Mouse (Mus musculus) testis, postnatal 10 days (tissue): ENCODE measurements at regions not wholly inside any gene's neighbourhood (a gene's known extent, or its start where the extent isn't known, plus 50 kb on each side); places are given as distances from the start of the nearest gene placed in this dataset.

Experiments
- DNase-seq: peaks from one replicate; pipeline ENCODE4 v3.0.0; 2021; ENCODE audit warnings: low spot score

DNA sequence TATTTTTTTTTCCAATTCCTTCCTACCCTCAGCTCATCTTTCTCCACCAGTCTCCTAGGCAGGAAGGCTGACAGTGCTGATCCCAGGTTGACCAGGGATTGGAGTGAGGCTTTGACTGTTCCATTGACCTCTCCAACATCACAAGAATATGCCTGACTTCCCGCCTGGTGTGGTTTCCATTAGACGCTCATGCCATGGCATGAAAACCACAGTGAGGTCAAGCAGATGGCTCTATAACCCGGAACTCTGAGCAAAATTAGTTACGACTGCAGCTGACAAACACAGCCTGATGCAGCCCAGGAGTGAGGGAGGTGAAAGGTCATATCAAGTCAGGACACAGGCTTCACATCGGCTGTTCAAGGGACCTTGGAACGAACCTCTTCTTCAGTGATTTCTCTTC lies 153.6 kb downstream of the Snx19 start:
- DNase-seq, result no peak

DNA sequence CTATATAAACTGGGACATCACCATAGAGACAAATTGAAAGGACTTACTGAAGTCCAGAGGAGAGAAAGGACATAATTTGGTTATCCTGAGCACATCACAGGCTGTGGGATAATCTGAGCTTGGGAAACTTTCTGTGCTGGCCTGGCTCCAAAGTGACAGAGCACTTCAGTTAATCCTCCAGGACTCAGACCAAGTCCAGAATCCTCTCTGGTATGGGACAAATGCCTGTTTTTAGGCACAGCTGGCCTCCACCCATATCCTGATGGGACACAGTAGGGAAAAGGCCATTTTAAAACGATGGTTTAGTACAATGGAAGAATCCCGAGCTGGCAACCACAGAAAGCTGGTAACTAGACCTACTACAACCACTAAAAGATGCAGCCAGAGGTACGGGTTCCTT lies 151.3 kb downstream of the Snx19 start:
- no peak for DNase-seq

DNA sequence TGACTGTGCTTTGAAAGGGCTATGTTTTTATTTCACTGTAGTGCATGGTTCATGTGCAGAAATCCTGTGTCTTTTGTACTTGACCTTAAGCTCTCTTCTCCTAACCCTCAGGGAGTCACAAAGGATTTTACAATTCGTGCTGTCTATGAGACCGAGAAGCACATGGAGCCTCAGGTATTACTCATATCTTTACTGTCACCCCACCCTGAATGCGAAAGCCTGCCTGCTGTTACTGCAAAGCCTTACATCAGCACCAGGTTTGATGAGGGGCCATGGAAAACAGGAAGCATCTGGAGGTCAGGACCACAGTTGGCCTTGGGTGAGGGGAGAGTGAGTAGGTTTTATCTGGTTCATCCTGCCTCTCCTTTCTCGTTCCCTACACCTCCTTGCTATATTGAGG lies 150.3 kb downstream of the Snx19 start:
- no peak for DNase-seq

- DNase-seq, result no peak
Observed at GRCm38 (mm10) chr9:30575531-30575930, 148.6 kb downstream of the Snx19 start.

GRCm38 (mm10) chr9:30573294-30573693 lies 146.4 kb downstream of the Snx19 start:
- no peak for DNase-seq

DNA sequence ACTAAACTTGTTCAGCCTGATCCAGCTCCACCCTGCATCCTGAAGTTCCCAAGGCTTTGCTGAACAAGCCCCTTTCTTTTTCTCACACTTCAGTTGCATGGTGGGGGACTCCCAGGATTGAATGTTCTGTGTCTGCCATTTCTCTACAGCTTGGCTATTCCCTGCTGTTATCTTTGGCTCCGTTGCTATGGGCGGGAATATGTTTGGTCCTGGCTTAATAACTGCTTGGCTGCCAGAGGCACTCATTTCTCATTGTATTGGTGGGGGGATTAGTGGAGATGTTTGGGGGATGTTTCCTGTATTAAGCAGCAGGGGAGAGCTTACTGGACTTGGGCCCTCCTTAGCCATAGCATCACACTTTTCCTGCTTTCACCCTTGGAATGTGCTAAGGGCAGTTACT lies 144.1 kb downstream of the Snx19 start:
- no peak for DNase-seq

- DNase-seq, result no peak
Observed at GRCm38 (mm10) chr9:30564765-30565680, 138.1 kb downstream of the Snx19 start.

DNA sequence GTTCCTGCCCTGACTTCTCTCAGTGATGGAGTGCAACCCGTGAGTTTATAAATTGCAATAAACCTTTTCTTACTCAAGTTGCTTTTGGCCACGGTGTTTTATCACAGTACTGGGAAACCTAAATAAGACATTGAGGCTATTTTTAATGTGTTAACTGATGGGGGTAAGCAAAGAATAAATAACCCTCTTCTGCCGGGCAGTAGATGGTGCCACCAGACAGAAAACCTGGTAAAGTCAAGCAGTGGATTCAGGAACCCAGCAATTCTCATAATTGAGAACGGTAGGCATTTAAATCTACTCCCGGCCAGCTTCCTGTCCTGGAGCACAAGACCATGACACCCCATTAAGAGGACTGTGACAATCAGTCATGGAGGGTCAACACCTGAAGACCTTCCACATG lies 136.5 kb downstream of the Snx19 start:
- no peak for DNase-seq

GRCm38 (mm10) chr9:30554908-30555307 lies 128.0 kb downstream of the Snx19 start:
- no peak for DNase-seq

GRCm38 (mm10) chr9:30552721-30553120 lies 125.8 kb downstream of the Snx19 start:
- DNase-seq, result no peak

- DNase-seq, result no peak
Observed at GRCm38 (mm10) chr9:30549892-30550515, 123.1 kb downstream of the Snx19 start.

DNA sequence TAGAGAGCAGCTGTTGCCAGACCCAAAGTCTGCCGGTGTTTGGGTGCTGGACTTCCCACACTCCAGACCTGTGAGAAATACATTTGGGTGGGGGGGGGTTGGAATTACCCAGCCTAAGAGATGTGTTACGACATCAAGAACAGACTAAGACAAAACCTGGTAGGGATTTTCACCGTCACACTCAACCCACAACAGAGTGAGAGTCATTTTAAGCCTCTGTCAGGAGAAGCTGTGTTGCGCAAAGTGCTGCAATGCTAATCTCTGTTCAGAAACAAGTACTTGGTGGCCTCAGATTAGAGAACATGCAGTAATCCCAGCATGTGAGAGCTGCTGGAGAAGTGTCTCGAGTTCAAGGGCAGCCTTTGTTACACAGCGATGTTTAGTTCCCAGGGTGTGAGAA lies 113.0 kb downstream of the Snx19 start:
- no peak for DNase-seq

- no peak for DNase-seq
Observed at GRCm38 (mm10) chr9:30536508-30537100, 109.7 kb downstream of the Snx19 start.

- no peak for DNase-seq
Observed at GRCm38 (mm10) chr9:30534961-30535360, 108.1 kb downstream of the Snx19 start.

GRCm38 (mm10) chr9:30533780-30534343 lies 107.0 kb downstream of the Snx19 start:
- DNase-seq, result no peak

DNA sequence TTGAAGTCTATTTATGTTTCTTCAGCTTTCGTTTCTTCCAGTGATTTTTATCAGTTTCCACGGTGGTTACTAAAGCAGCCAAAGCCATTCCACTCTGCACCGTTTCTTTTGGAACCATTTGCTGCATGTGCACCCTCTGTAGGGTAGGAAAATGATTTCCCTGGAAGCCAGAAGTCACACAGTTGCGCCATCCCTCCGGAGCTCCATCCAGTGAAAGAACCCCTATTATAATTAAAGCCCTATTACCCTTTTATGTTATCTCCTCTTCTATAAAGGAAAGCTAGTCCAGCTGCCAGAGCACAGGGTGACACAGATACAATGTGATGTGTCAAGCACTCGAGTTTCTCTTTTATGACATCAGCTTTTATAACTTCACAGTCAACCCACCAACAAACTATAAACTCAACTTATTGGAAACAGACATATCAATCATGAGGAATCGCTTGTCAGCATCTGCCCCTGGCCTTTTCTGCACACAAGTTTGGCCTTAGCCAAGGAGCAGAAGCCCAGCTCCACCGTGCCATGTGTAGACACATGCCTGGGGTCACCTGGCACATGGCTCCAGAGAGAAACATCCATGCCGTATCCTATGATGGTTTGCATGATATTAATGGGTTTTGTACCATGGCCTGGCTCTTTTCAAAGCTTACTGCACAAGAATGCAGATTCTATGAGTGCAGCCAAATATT lies 106.3 kb downstream of the Snx19 start:
- no peak for DNase-seq

GRCm38 (mm10) chr9:30525086-30525485 lies 98.2 kb downstream of the Snx19 start:
- DNase-seq, result no peak

DNA sequence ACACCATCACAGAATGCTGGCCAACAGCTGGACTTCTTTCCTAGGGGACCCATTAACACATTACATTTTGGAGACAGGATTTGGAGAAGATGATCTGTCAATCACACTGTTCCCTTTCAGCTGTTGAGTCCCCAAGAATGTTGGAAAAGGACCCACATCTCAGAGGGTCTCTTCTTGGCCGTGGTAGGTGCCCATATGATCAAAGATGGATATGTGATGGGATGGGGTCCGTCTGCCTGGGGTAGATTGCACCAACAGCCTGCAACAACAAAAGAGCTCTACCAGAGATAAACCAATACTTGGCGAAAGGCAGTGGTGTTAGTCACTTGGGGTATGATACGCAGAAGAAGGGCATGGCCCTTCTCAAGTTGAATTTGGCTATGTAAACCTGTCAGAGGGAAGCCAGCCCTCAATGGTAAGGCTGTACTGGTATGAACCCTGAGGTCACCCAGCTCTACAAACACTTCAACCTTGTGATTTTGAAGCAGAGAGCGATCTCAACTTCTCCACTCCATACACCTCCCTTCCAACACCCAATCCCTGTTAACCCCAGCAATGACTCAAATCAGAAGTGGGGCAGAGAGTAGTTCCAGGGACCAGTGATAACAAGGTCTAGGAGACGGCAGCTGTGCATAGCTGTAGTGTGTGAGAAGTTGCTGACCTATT lies 97.6 kb downstream of the Snx19 start:
- no peak for DNase-seq

DNA sequence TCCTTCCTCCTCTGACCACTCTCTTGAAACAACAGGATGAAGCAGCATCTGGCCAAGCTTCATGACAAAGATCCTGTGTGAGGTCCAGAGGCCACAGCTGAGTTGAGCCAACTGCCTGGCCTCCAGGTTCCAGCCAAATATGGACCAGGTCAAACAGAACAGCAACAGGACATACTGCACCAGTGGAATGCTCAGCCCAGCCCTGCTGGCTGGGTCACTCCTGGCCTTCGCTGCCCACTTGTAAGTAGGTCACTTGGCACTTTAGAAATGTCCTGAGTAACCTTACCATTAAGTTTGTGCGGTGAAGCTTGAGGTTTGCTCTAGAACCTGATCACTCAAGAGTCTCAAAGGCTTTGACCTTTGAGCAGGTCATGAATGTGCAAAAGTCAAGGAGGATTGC lies 96.9 kb downstream of the Snx19 start:
- no peak for DNase-seq

- DNase-seq, result no peak
Observed at GRCm38 (mm10) chr9:30522595-30523350, 95.9 kb downstream of the Snx19 start.
